Mouse (Mus musculus): Measurements from ENCODE around the gene Dpp7. TPM values are rescaled to one million over a fixed set of nuclear protein-coding genes. Genes with fewer than 3 reads are reported as not detected.

The Dpp7 gene
- total and polyA plus RNA-seq, 3 experiments: 16.2 to 21.0 (median 20.9) TPM

- TF ChIP-seq ZNF384 (IDR thresholded peaks at IDR 0.05; ENCODE audit: low read depth, low read length): no peak
These were observed 15.8 kb upstream of the Dpp7 start, which contains the start of gene Sapcd2 (continued) for GRCm38 (mm10) chr2:25371764-25372643.

GRCm38 (mm10) chr2:25369996-25370395 is 13.8 kb upstream of the Dpp7 start:
- Histone ChIP-seq H3K36me3 (replicated peaks in 1 of 2; ENCODE audit: control insufficient read depth in 1 of 2, insufficient read depth in 1 of 2, low read length in 1 of 2) (peaks cover 0 to 8% of the 10 kb centered on the region in 2 experiments), H3K27me3 (replicated peaks) (peaks cover 30% of the 10 kb centered on the region), H3K9ac (ENCODE audit: insufficient read depth, low read depth) (peak overlapping the region; percentile 57), H3K9me3 (replicated peaks; ENCODE audit: low read length) (no peaks in the 10 kb centered on the region), H3K79me2 (replicated peaks; ENCODE audit: control insufficient read depth, extremely low read depth, insufficient read depth, poor library complexity, severe bottlenecking) (no peaks in the 10 kb centered on the region), H3K4me3 (replicated peaks in 1 of 3; ENCODE audit: low read depth in 2 of 3, low read length in 2 of 3, poor library complexity in 1 of 3) (no peak overlapping the region), H3K4me2 (ENCODE audit: insufficient read depth, low read depth, poor library complexity, severe bottlenecking) (peak overlapping the region; percentile 37; the same call in 1 of the 2 replicates), H3K4me1 (ENCODE audit: control insufficient read depth in 1 of 2, insufficient read depth in 2 of 2) (peaks cover 16 to 19% of the 10 kb centered on the region in 2 experiments), H3K27ac (ENCODE audit: insufficient read depth, low read depth) (no peak overlapping the region)
- DNase-seq (ENCODE audit: extremely low read depth): no peak
- TF ChIP-seq EP300 (IDR thresholded peaks at IDR 0.05; ENCODE audit: low read length): no peak
- no peak for TF ChIP-seq GABPA (IDR thresholded peaks at IDR 0.05; ENCODE audit: insufficient replicate concordance, low read depth, low read length)
- TF ChIP-seq E2F4 (IDR thresholded peaks at IDR 0.05; ENCODE audit: insufficient replicate concordance, low read depth, low read length): no peak
- TF ChIP-seq CHD1 (IDR thresholded peaks at IDR 0.05; ENCODE audit: low read depth, low read length): no peak
- TF ChIP-seq ELF1 (IDR thresholded peaks at IDR 0.05; ENCODE audit: low read depth, low read length): no peak
- no peak for TF ChIP-seq SIN3A (IDR thresholded peaks at IDR 0.05; ENCODE audit: low read length)
- no peak for TF ChIP-seq JUN (IDR thresholded peaks at IDR 0.05; ENCODE audit: insufficient read depth, low read depth, low read length)
- TF ChIP-seq ZMIZ1 (IDR thresholded peaks at IDR 0.05; ENCODE audit: low read depth, low read length): no peak
- no peak for TF ChIP-seq CTCF (conservative IDR thresholded peaks at IDR 0.05 in 1 of 2, IDR thresholded peaks at IDR 0.05 in 1 of 2; ENCODE audit: low read depth in 2 of 2, low read length in 2 of 2)
- TF ChIP-seq ZNF384 (IDR thresholded peaks at IDR 0.05; ENCODE audit: low read depth, low read length): no peak
- TF ChIP-seq SMC3 (IDR thresholded peaks at IDR 0.05; ENCODE audit: low read depth, low read length): no peak
- TF ChIP-seq HCFC1 (IDR thresholded peaks at IDR 0.05; ENCODE audit: low read depth, low read length): no peak
- TF ChIP-seq MYC (IDR thresholded peaks at IDR 0.05; ENCODE audit: low read depth, low read length): no peak
- TF ChIP-seq USF2 (conservative IDR thresholded peaks at IDR 0.05; ENCODE audit: low read depth, low read length): no peak
- TF ChIP-seq MXI1 (IDR thresholded peaks at IDR 0.05; ENCODE audit: low read depth, low read length): no peak
- TF ChIP-seq ZKSCAN1 (IDR thresholded peaks at IDR 0.05; ENCODE audit: borderline replicate concordance, low read depth, low read length): no peak
- no peak for TF ChIP-seq CHD2 (IDR thresholded peaks at IDR 0.05; ENCODE audit: low read length)
- no peak for TF ChIP-seq MAX (IDR thresholded peaks at IDR 0.05; ENCODE audit: low read length)
- dilution Hi-C loops (cut with MboI; ENCODE audit: extremely low pct_ligation_motif_present, extremely low pct_unique_long_range_greater_than_20kb, low sequenced_read_pairs) (no loop called here), in situ Hi-C loops (cut with MboI; ENCODE audit: low pct_ligation_motif_present, low pct_unique_long_range_greater_than_20kb, low sequenced_read_pairs) (loop anchor here (5.0 kb wide), 1 partner anchor 32 kb away; no protein-coding TSS in a partner anchor)

Measured in CH12.LX (cell line).